Mouse (Mus musculus): ENCODE measurements around the gene Ppp1r12b.
A peak's percentile ranks its signal among the peaks of the same experiment; 100 is the strongest.
"Not testable (repeated sequence)": the region's sequence is repeated elsewhere in the genome, so short reads cannot be mapped to it uniquely, and the experiment has no call there.

Ppp1r12b gene

DNA sequence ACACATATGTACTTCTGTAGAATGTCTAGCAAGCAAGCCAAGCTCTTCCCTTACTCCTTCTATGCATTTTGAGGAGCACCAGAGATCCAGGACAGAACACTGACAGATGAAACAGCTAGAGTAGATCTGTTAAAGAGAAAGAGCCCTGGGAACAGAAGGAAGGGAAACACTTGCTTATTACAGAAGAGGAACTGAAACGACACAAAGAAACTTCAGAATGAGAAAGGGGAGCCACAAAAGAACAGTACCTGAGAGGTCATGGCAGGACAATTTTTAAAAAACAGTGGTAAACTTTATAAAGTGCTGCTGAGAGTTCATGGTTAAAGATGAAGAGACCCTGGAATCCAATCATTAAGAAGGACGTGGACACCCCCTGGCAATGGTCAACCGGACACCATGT, 105.4 kb downstream of the Ppp1r12b start:
- no peak for DNase-seq (ENCODE audit: low spot score)

DNA sequence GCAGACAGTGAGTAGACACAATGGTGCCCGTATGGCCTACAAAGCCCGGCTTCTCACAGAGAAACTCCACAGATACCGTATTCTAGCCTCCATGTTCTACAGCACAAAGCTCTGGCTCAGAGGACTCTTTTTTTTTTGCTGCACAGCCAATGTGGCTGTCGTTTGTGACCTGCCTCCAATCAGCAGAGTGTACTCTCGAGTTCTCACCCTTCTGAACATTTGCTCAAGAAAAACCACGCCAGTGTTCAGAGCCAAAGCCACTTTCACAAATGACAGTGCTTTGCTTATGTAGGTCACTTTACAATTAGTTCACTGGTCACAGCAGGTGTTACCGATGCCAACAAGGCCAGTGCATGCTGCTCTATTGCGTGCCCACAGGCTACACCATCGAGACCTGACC, 107.9 kb downstream of the Ppp1r12b start:
- no peak for DNase-seq (ENCODE audit: low spot score)

DNA sequence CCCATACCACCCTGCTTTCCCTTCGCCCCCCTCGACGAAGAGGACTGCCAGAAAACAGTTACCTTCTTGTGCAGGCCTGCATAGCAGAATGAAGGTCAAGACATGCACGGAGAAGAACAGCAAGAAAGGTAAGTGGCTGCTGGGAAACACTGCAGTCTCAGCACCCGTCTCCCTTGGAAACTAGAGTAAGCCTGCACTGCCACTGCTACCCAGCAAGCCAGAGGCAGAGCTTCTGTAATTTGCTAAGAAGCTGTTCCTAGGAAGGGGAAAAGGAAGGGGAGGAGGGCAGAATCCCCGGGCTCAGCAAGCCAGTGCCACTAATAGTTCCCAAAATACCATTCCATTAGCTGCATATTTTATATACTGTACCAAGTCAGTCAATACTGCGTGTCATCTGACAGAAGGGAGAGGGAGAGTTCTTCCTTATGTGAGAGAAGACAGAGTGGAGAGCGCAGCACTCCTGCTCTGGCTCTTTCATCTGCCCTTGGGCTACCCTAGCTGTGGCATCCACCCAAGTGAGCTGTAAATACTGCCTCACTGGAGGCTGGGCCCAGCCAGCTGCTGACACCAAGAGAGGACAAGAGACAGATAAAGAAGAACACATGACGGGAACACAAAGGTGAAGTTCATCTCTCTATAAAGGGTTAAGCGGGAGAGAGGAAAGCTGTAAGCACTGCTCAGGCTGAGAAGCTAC, 109.3 kb downstream of the Ppp1r12b start:
- DNase-seq (ENCODE audit: low spot score): no peak

DNA sequence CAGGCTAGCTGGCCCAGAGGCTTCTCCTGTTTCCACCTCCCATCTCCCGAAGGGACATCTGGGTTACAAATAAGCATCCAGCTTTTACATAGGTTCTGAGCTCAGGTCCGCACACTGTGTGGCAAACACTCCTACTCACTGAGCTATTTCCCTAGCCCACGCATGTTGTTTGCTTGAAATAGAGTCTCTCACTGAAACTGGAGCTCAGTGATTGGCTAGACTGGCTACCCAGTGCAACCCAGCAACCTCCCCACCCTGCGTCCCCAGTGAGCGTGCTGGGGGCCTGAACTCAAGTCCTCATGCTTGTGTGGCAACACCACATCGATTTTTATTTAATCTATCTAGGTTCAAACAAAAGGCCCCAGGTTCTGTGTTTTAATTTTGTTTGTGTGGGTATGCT, 112.4 kb downstream of the Ppp1r12b start:
- DNase-seq (ENCODE audit: low spot score): no peak

DNA sequence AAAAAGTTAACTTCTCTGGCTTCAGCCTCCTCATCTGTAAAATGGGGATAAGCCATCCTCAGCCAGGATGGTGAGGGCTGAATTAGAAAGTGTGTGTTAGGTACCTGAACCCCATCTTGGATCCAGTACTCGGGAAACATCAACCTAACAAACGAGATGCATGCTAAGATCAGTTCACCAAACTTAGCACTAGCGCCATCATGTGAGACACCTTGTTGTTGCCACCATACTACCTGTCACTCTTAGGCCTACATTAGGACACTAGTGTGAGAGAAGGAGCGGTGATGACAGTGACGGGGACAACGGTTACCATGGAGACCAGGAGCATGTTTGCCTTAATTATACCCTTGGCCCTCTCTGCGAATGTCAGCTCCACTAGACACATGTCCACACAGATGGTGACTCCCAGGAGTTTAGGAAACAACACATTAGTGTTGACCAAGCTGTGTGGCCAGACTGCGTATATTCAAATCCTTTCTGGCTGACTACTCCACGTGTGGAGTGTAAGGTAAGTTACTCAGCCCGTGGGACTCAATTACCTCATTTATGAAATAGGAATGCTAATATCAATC, 118.7 kb downstream of the Ppp1r12b start:
- no peak for DNase-seq (ENCODE audit: low spot score)

DNA sequence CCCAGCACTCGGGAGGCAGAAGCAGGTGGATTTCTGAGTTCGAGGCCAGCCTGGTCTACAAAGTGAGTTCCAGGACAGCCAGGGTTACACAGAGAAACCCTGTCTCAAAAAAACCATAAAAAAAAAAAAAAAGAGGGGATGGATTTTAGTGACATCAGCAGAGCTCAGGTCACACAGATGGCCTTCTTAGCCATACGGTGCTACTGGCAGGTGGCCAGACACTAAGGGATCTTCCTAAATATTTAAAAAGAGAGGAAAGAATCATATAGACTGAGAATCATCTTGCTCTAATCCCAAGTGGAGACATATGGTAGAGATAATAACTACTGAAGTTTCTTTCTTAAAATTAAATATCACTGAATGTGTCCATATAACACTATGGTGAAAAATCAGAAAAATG, 124.9 kb downstream of the Ppp1r12b start:
- DNase-seq (ENCODE audit: low spot score): not testable (repeated sequence)

DNA sequence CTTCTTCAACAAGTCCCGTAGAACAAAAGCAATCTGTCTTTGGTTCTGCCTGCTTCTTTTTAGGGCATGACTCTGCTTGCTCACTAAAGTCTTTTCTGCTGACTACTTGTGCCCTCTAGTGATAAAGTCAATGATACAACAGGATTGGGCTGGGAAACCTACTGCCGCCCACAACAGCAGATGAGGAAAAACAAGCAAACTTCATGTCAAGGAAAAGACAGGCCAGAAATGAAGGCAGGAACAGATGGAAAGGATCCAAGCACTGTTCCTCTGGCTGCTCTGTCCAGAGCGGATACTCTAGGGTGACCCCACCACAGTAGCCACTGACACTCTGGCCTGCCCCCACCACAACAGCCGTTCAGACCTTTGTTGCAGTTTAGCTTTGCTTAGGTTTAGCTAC, 126.1 kb downstream of the Ppp1r12b start:
- peak; percentile 68 for DNase-seq (ENCODE audit: low spot score)

DNA sequence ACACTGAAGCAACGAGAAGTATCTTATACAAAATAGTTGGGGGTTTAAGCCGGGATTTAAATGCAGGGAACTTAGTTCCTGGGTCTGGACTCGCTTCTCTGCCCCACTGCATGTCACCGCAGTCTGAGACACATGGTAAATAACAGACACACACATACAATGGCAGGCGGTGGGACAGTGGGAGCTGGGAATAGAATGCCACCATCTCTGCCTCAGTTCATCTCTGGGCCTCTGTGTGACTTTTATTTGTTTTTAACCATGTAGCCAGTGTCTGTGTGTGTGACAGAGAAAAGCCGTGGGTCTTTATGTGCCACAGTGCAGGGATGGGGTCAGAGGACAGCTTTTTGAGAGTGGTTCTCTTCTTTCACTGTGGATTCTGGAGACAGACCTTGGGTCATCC, 130.8 kb downstream of the Ppp1r12b start:
- no peak for DNase-seq (ENCODE audit: low spot score)

DNA sequence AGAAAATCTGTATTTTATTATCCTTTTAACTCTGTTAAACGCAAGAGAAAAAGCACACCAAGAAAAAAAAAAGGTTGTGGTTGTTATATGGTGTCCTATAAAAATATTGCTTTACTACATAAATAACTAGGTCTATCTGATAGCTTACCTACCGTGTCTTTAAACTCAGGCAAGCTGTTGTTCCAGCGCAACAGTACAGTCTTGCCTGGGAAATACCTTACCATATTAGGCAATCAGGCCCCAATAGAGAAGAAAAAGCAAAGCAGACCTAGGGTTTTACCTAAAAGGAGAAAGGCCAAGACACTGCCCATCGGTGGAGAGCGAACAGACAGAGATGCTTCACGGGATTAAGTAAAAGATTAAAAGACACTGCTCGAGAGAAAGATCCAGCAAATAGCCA, 131.9 kb downstream of the Ppp1r12b start:
- DNase-seq (ENCODE audit: low spot score): no peak

DNA sequence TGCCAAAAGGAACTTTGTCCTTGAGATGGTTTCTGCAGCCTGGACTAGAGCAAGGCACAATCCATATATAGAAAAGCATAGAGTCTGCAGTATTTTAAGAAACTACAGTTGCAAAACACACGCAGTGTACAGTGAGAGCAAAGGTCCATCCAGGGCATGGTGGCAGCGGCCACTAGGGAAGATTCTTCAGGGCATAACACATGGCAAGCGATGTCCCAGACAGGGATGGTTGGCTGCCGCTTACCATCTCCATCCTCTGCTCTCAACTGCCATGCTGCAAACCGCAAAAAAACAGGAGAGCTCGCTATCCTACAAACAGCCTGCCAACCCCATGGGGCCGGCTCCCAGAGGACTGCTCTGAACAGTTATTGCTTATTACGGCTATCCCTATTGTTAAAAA, 132.4 kb downstream of the Ppp1r12b start:
- DNase-seq (ENCODE audit: low spot score): peak; percentile 22

DNA sequence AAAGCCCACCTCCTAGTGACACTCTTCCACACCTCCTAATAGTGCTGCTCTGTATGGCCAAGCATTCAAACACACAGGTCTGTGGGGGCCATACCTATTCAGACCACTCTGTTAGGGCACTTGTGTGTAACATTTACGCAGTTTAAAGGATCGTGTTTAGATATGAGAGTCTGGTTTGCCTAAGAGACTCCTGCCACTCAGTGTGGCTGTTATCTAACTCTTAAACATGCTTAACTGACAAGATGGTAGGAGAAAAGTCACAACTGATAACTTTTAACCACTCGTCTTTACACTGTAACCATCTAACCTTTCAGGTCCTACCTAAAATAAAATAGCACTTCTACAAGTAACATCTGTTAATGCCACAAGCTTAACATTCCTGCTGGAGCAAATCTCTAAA, 134.9 kb downstream of the Ppp1r12b start:
- no peak for DNase-seq (ENCODE audit: low spot score)

DNA sequence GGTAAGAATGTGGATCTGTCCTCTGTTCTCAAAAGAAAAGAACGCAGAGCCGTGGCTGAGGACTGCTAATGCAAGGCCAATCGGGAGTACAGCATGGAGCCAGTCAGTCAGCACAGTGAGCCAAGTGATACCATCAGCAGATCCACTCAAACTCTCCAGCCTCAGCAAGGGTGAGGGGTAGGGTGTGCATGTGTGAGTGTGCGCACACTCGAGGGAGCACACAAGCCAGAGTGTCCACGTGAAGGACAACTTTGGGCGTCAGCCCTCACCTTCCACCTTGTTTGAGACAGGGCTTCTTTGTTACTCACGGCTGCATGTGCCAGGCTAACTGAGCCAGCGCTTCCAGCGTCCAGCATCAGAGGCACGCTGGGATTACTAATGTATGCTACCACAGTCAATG, 136.5 kb downstream of the Ppp1r12b start:
- DNase-seq (ENCODE audit: low spot score): no peak

DNA sequence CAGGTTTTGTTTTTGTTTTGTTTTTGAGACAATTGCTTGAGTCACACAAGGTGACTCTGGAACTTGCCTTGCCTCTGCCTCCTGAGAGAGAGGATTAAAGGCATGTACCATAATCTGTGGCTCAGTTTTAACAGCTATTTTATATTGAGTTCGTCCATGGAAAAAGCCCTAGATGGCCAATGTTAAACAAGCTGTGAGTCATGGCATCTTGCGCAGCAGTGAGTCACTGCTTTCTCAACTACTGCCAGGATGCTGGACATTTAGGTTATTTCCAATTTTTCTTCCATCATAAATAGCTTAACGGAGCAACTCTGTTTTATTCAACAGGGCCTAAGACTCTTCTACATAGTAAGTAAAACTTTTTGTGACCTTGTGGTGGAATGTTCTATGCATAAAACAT, 137.0 kb downstream of the Ppp1r12b start:
- peak; percentile 35 for DNase-seq (ENCODE audit: low spot score)

DNA sequence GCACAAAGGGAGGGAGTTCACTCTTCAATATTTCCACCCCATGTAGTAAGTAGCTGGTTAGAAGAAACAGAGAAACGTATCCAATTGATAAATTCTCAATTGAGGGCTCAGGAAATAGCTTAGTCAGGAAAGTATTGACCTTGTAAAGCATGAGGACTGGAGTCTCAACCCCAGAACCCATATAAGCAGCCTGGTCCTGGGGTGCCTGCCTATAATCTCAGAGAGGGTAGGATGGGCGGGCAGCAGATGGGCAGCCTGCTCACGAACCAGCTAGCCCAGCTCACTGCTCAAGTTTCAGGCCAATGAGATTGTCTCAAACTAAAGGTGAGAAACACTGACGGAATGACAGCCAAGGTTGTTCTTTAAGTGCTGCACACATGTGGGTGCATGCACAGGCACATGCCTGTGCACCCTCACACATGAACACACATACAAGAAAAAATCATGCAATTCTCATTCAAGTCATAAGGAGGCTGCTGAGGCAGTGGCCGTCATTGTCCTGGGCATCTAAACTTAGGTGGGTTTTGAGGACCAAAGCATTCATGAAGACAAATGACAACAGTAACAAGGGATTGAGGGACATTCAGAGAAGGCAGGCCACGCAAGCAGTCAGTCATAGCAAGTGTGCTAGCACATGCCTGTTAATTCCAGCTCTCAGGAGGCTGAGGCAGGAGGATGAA, 137.7 kb downstream of the Ppp1r12b start:
- DNase-seq (ENCODE audit: low spot score): no peak

DNA sequence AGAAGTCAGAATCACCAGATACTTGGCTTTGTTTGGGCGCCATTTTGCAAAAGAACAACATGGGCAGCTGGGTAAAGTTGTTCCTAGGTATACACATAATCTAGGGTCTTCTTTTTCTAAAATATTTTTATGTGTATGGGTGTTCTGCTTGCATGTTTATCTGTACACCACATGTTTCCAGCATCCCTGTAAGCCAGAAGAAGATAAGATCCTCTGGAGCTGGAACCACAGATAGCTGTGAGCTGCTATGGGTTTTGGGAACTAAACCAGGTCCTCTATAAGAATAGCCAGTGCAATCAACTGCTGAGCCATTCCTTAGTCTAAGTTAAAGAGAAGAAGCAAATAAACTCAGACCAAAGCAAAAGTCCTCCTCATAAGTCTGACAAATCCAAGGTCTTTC, 138.6 kb downstream of the Ppp1r12b start:
- no peak for DNase-seq (ENCODE audit: low spot score)

DNA sequence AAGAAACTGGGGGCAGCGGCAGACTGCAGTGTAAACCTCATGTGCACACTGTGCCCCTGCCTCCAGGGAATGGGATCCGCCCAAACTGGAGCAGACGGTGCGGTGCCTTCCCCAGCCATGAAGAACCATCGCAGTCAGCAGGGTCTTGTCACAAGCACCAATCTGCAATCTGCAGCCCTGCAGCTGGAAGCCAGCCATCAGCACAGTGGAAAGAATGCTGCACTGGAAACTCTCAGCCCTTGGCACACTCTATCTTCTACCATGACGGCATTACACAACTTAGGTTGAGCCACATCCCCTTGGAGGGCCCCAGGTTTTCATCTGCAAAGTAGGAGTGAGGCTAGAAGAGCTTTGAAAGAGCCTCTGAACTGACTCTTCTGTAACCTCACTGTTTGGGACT, 139.1 kb downstream of the Ppp1r12b start:
- peak; percentile 85 for DNase-seq (ENCODE audit: low spot score)

DNA sequence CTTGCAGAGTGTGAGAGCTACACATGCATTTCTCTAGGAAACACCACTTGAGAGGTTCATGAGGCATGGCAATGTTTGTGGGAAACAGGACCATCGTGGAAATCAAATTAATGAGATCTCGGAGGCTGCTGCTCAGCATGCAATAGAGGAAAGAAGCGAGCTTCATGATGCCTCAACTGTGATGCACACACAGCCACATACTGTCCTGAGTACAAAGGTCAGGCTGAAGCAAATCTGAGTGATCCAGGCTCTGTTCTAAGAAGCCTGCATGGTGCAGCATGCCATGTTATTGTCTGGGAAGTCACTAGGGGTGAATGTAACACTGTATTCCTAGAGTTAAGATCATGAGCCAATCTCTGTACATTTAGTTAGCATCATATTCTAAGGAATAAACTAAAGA, 140.0 kb downstream of the Ppp1r12b start:
- no peak for DNase-seq (ENCODE audit: low spot score)

DNA sequence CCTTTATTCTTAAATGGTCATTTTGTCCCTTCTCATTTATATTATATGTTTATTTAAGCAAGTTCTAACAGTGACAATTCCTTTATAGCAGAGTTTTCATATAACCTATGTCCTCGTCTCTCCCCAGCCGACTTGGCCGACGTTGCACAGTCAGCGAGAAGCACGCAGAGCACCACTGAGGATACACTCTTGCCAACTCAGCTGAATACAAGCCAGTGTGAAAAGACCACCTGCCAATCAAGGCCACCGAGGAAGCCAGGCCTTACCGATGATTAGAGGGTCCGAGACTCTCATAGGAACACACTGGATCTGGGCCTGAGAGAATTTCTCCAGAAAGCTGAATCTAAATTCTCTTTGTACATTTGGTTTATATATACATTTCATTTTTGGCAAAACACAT, 150.3 kb downstream of the Ppp1r12b start:
- DNase-seq (ENCODE audit: low spot score): no peak

DNA sequence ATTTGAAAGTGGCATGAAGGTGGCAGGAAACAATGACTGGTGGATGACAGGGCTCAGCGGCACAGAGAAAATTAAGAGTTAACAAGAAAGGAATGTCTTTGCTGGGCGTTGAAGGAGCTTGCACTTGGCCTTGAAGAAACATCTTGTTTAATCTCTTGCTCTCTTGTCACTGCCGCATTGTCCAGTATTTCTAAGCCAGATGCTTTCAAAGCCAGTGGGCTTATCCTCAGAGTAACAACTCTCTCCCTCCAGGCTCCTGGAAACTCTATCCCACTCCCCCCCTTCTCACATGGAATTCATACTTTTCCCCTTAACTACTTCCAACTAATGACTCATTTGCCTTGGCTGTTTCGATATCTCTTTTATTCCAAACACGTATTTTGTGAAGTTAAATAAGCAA, 151.4 kb downstream of the Ppp1r12b start:
- DNase-seq (ENCODE audit: low spot score): no peak

DNA sequence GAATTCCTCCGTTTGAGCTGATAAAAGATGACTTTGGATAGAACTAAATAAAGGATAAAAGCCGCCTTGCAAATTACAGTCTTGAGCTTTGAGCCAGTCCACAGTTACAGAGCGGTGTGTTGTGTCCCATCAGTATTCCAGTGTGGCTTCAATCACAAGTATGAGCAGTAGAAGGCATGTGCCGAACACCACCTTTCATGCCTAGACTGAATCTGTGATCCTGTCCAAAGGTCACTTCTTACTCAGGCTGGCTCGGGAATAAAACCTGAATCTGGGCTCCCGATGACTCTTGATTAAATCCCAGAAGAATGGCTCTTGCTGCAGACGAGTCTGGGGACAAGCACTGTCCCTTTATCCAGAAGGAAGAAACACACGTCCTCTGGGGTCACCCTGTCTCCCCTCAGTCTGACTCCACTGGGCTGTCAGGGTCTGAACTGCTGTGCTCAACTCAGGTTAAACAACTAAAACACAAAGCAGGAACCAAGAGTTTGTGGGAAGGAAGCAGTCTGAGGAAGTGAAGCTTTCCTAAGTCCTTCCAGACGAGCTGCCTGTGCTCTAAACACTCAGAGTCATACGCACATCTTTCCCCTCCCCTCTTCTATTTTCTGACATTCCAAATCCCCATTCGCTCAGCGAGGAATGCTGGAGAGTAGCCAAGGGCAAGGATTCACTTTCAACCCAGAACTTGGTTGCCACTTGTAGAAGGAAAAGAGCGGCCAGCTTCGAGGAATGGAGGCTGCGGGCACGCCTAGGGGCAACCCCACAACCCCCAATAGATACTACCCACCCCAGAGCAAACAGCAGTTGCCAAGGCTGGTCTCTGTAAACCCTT, 152.2 kb downstream of the Ppp1r12b start:
- DNase-seq (ENCODE audit: low spot score): peak; percentile 91

DNA sequence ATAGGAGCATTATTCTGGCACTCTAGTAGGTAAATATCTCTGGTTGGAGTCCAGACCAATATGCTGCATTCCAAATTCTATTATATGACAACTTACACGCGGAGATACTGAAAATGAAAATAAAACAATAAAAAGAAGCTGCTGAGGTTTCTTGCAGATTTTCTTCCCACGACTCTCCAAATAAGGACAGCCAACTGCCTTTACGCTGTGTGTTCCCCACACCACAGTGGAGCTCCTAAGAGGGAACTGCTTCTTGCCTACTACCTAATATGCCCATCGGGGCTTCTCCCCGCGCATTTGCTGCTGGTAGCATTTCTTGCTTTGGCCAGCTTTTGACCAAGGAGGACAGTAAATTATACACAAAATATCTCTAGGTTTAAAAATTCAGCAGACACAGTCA, 154.0 kb downstream of the Ppp1r12b start:
- no peak for DNase-seq (ENCODE audit: low spot score)

DNA sequence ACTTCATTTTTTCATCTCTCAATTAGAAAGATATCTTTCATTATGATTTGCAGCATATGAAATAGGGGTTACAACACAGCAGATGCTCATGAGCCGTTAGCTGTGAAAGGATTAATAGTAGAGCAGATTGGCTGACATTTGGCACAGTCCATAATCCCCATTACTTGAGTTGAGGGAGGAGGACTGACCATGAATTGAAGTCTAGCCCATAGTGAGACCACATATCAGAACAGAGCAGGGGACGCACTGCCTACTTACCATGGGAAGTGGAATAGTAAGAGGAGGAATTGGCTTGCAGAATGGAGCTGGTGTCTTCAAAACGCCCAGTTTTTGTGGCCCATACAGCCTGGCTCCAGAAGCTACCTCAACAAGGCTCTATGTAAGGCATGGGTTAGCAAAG, 159.2 kb downstream of the Ppp1r12b start:
- no peak for DNase-seq (ENCODE audit: low spot score)

DNA sequence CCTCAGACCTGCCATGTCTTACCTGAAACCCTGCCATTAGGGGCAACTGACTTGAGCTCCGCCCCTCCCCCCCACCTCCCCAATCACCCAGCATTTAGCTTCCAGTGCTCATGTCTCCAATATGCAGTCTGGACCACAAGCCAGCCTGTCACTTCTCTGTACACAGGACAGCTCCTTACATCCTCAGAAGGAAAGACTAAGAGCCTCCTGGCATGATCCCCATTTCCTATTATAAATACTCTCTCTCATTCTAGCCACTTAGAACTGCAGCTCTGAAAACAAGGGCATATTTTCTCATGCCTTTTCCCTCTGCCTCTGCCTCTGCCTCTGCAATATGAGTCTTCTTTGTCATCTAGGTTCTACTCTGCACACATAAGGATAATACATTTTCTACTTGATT, 159.7 kb downstream of the Ppp1r12b start:
- no peak for DNase-seq (ENCODE audit: low spot score)

Data from adipocyte (in vitro differentiated cells).